Mouse (Mus musculus) CH12.LX (cell line): ENCODE measurements at regions not wholly inside any gene's neighbourhood (a gene's known extent, or its start where the extent isn't known, plus 50 kb on each side); places are given as distances from the start of the nearest gene placed in this dataset.

Source experiments
- DNase-seq: peaks from one replicate; pipeline ENCODE4 v3.0.0-alpha.2; 2013; ENCODE audit errors: extremely low read depth
- H3K27ac ChIP-seq: 2 replicates; pipeline ENCODE4 v1.5.1; 2012; ENCODE audit warnings: low read depth, mild to moderate bottlenecking, control low read depth, moderate library complexity; ENCODE audit not compliant: insufficient read depth
- H3K27me3 ChIP-seq: replicated peaks from 2 replicates; pipeline ENCODE3; 2012; ENCODE audit warnings: inconsistent platforms
- H3K36me3 ChIP-seq, 2 experiments: replicated peaks in 1 of 2; 2 replicates each; pipeline versions ENCODE3 to v1.6.1; 2012; ENCODE audit warnings: inconsistent platforms in 1 of 2, low read length in 1 of 2, mild to moderate bottlenecking in 1 of 2, mixed read lengths in 1 of 2, moderate library complexity in 1 of 2; ENCODE audit not compliant: control insufficient read depth in 1 of 2, insufficient read depth in 1 of 2
- H3K4me1 ChIP-seq, 2 experiments: 2 replicates each; pipeline ENCODE4 v1.6.1; 2012; ENCODE audit warnings: inconsistent platforms in 1 of 2, moderate library complexity in 1 of 2; ENCODE audit not compliant: insufficient read depth in 2 of 2, control insufficient read depth in 1 of 2
- H3K4me2 ChIP-seq: 2 replicates; pipeline ENCODE4 v1.6.1; 2012; ENCODE audit warnings: low read depth, mild to moderate bottlenecking, control low read depth; ENCODE audit not compliant: poor library complexity, insufficient read depth, severe bottlenecking
- H3K4me3 ChIP-seq, 3 experiments: fragments of 150-350 bp in 1 of 3; sonication (generic) in 1 of 3; replicated peaks in 1 of 3; 2 replicates each; pipeline versions ENCODE3 to v1.5.1; 2011 to 2012; ENCODE audit warnings: low read depth in 2 of 3, low read length in 2 of 3, mild to moderate bottlenecking in 2 of 3, moderate library complexity in 2 of 3, control low read depth in 1 of 3, improper control_type of control experiment in 1 of 3, inconsistent platforms in 1 of 3, mixed read lengths in 1 of 3; ENCODE audit not compliant: poor library complexity in 1 of 3
- H3K79me2 ChIP-seq: replicated peaks from 2 replicates; pipeline ENCODE4 v1.6.1; 2012; ENCODE audit warnings: mild to moderate bottlenecking, moderate library complexity; ENCODE audit not compliant: control insufficient read depth, poor library complexity, insufficient read depth, severe bottlenecking; ENCODE audit errors: extremely low read depth
- H3K9ac ChIP-seq: 2 replicates; pipeline ENCODE4 v1.6.1; 2012; ENCODE audit warnings: low read depth, mild to moderate bottlenecking, control low read depth, moderate library complexity; ENCODE audit not compliant: insufficient read depth
- H3K9me3 ChIP-seq: replicated peaks from 2 replicates; pipeline ENCODE3; 2012; ENCODE audit warnings: low read length, inconsistent platforms, mixed read lengths
- BHLHE40 ChIP-seq: IDR thresholded peaks from 2 replicates; pipeline ENCODE4 v1.6.1; 2011; ENCODE audit warnings: mild to moderate bottlenecking, low read depth, low read length, improper control_type of control experiment
- CTCF ChIP-seq, 2 experiments: IDR thresholded peaks in 1 of 2; conservative IDR thresholded peaks in 1 of 2; 2 replicates each; pipeline ENCODE4 v1.5.1; 2011 to 2012; ENCODE audit warnings: low read depth in 2 of 2, low read length in 2 of 2, improper control_type of control experiment in 1 of 2, inconsistent platforms in 1 of 2, mild to moderate bottlenecking in 1 of 2, moderate library complexity in 1 of 2
- E2F4 ChIP-seq: IDR thresholded peaks from 2 replicates; pipeline ENCODE4 v1.6.1; 2011; ENCODE audit warnings: low read depth, low read length, improper control_type of control experiment; ENCODE audit not compliant: insufficient replicate concordance
- ELF1 ChIP-seq: IDR thresholded peaks from 2 replicates; pipeline ENCODE4 v1.6.1; 2014; ENCODE audit warnings: low read depth, mild to moderate bottlenecking, inconsistent platforms, low read length, improper control_type of control experiment
- EP300 ChIP-seq: IDR thresholded peaks from 2 replicates; pipeline ENCODE4 v1.6.1; 2011; ENCODE audit warnings: low read length, improper control_type of control experiment
- ETS1 ChIP-seq: conservative IDR thresholded peaks from 2 replicates; pipeline ENCODE4 v1.6.1; 2012; ENCODE audit warnings: low read depth, mild to moderate bottlenecking, inconsistent platforms, low read length, improper control_type of control experiment, moderate library complexity
- GABPA ChIP-seq: IDR thresholded peaks from 2 replicates; pipeline ENCODE4 v1.6.1; 2012; ENCODE audit warnings: low read depth, low read length, improper control_type of control experiment, inconsistent platforms; ENCODE audit not compliant: insufficient replicate concordance
- HCFC1 ChIP-seq: IDR thresholded peaks from 2 replicates; pipeline ENCODE4 v1.6.1; 2012; ENCODE audit warnings: low read depth, mild to moderate bottlenecking, inconsistent platforms, low read length, improper control_type of control experiment
- JUN ChIP-seq: IDR thresholded peaks from 2 replicates; pipeline ENCODE4 v1.6.1; 2011; ENCODE audit warnings: low read depth, mild to moderate bottlenecking, low read length, improper control_type of control experiment, moderate library complexity; ENCODE audit not compliant: insufficient read depth
- KAT2A ChIP-seq: IDR thresholded peaks from 2 replicates; pipeline ENCODE4 v1.6.1; 2012; ENCODE audit warnings: low read length, improper control_type of control experiment, inconsistent platforms; ENCODE audit not compliant: insufficient replicate concordance
- MAFK ChIP-seq: IDR thresholded peaks from 2 replicates; pipeline ENCODE4 v1.6.1; 2011; ENCODE audit warnings: low read length, improper control_type of control experiment; ENCODE audit not compliant: insufficient replicate concordance
- MAZ ChIP-seq: IDR thresholded peaks from 2 replicates; pipeline ENCODE4 v1.6.1; 2012; ENCODE audit warnings: low read depth, mild to moderate bottlenecking, inconsistent platforms, low read length, improper control_type of control experiment, moderate library complexity
- MYC ChIP-seq: IDR thresholded peaks from 2 replicates; pipeline ENCODE4 v1.6.1; 2011; ENCODE audit warnings: low read depth, mild to moderate bottlenecking, improper control_type of control experiment, low read length
- NELFE ChIP-seq: IDR thresholded peaks from 2 replicates; pipeline ENCODE4 v1.6.1; 2011; ENCODE audit warnings: low read depth, low read length, improper control_type of control experiment
- NRF1 ChIP-seq: IDR thresholded peaks from 2 replicates; pipeline ENCODE4 v1.6.1; 2014; ENCODE audit warnings: low read depth, mild to moderate bottlenecking, inconsistent platforms, low read length, improper control_type of control experiment, moderate library complexity
- PAX5 ChIP-seq: IDR thresholded peaks from 2 replicates; pipeline ENCODE4 v1.6.1; 2012; ENCODE audit warnings: low read length, inconsistent platforms, mixed read lengths
- POLR2A ChIP-seq: IDR thresholded peaks from 2 replicates; pipeline ENCODE4 v1.6.1; 2011; ENCODE audit warnings: low read depth, mild to moderate bottlenecking, improper control_type of control experiment, low read length
- POLR2AphosphoS2 ChIP-seq: IDR thresholded peaks from 2 replicates; pipeline ENCODE4 v1.6.1; 2011; ENCODE audit warnings: low read depth, low read length, improper control_type of control experiment
- RAD21 ChIP-seq: IDR thresholded peaks from 2 replicates; pipeline ENCODE4 v1.6.1; 2011; ENCODE audit warnings: low read depth, mild to moderate bottlenecking, low read length, improper control_type of control experiment, moderate library complexity
- RCOR1 ChIP-seq: conservative IDR thresholded peaks from 2 replicates; pipeline ENCODE4 v1.6.1; 2012; ENCODE audit warnings: low read depth, mild to moderate bottlenecking, inconsistent platforms, low read length, improper control_type of control experiment
- SIN3A ChIP-seq: IDR thresholded peaks from 2 replicates; pipeline ENCODE4 v1.6.1; 2012; ENCODE audit warnings: low read length, improper control_type of control experiment, inconsistent platforms
- SMC3 ChIP-seq: IDR thresholded peaks from 2 replicates; pipeline ENCODE4 v1.6.1; 2011; ENCODE audit warnings: low read depth, low read length, improper control_type of control experiment
- TCF12 ChIP-seq: IDR thresholded peaks from 2 replicates; pipeline ENCODE4 v1.6.1; 2014; ENCODE audit warnings: low read depth, mild to moderate bottlenecking, inconsistent platforms, low read length, improper control_type of control experiment
- UBTF ChIP-seq: IDR thresholded peaks from 2 replicates; pipeline ENCODE4 v1.6.1; 2012; ENCODE audit warnings: low read depth, mild to moderate bottlenecking, inconsistent platforms, low read length, improper control_type of control experiment, moderate library complexity
- ZMIZ1 ChIP-seq: IDR thresholded peaks from 2 replicates; pipeline ENCODE4 v1.6.1; 2012; ENCODE audit warnings: low read depth, mild to moderate bottlenecking, inconsistent platforms, low read length, improper control_type of control experiment
- dilution Hi-C: fragments of 300-500 bp; cut with MboI; formaldehyde crosslinking; loops from 2 replicates; pipeline ENCODE4 v1.14.3; 2020; ENCODE audit warnings: low sequenced_read_pairs; ENCODE audit not compliant: extremely low pct_unique_long_range_greater_than_20kb, extremely low pct_ligation_motif_present
- in situ Hi-C: fragments of 300-500 bp; cut with MboI; formaldehyde crosslinking; loops from 3 replicates; pipeline ENCODE4 v1.14.3; 2019; ENCODE audit warnings: low sequenced_read_pairs, low pct_ligation_motif_present, low pct_unique_long_range_greater_than_20kb, mixed read lengths

DNA sequence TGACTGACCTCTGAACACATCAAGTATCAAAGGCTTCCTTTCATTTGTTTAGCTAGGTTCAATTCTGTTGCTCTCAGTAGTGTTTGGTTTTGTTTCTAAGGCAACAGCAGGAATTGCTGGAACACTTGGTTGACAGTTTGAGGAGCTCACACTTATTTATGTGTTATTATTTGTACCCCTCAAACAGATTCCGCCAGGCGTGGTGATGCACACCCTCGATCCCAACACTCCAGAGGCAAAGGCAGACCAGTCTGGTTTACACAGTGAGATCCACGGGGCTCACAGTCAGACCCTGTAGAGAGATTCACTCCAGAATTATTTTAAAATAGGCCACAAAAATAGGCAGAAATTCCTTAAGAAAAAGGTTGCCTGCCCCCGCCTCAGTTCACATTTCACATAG lies 186.9 kb upstream of the Mkln1 start:
- Histone ChIP-seq H3K4me2 (no peak overlapping the region), H3K4me1 (peaks cover 6 to 64% of the 10 kb centered on the region in 2 experiments), H3K9me3 (no peaks in the 10 kb centered on the region), H3K27me3 (no peaks in the 10 kb centered on the region), H3K27ac (no peak overlapping the region), H3K9ac (no peak overlapping the region), H3K36me3 (peaks cover 11 to 85% of the 10 kb centered on the region in 2 experiments), H3K79me2 (peaks cover 24% of the 10 kb centered on the region), H3K4me3 (no peak overlapping the region)
- TF ChIP-seq RAD21, result no peak
- DNase-seq, result no peak
- dilution Hi-C loops, result no loop called here
- in situ Hi-C loops, result loop anchor here (25.0 kb wide), 1 partner anchor 176 kb away; the partner anchor contains the start of gene Mkln1

- Histone ChIP-seq H3K4me3 (no peak overlapping the region), H3K4me2 (no peak overlapping the region), H3K9ac (no peak overlapping the region), H3K4me1 (peaks cover 6 to 64% of the 10 kb centered on the region in 2 experiments), H3K27me3 (no peaks in the 10 kb centered on the region), H3K36me3 (peaks cover 11 to 83% of the 10 kb centered on the region in 2 experiments), H3K9me3 (no peaks in the 10 kb centered on the region), H3K79me2 (peaks cover 29% of the 10 kb centered on the region), H3K27ac (no peak overlapping the region)
- TF ChIP-seq KAT2A (no peak), POLR2A (no peak), ELF1 (no peak), TCF12 (no peak), BHLHE40 (no peak), NELFE (no peak), ZMIZ1 (no peak), NRF1 (no peak), SMC3 (no peak), HCFC1 (no peak), MAZ (no peak), POLR2AphosphoS2 (no peak), RCOR1 (no peak)
- in situ Hi-C loops (loop anchor here (25.0 kb wide), 1 partner anchor 175 kb away; the partner anchor contains the start of gene Mkln1), dilution Hi-C loops (no loop called here)
- DNase-seq, result no peak
Measured at GRCm38 (mm10) chr6:31212080-31212479, 186.5 kb upstream of the Mkln1 start.

DNA sequence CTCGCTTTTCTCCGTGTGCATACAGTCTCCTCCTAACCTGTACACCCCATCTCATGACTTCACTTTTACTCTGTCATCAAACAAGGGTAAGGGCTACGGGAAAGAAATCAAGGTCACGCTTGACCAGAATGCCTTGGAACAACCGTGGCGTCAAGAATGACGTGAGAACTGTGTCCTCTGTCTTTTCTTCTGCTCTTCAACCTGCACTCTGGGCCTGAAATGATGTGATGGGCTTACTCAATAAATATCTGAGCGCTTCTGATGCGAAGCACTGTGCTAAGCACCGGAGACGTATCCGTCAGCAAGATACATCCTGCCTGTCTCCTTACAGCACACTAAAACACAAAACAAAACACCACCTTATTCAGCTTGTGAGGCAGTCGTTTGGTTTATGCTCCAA lies 185.8 kb upstream of the Mkln1 start:
- H3K4me3 ChIP-seq, result no peak overlapping the region
- DNase-seq, result no peak
- no peak for TF ChIP-seq MAZ
- no peak for TF ChIP-seq E2F4
- no peak for TF ChIP-seq CTCF (conservative IDR thresholded peaks at IDR 0.05 in 1 of 2, IDR thresholded peaks at IDR 0.05 in 1 of 2; ENCODE audit: low read depth in 2 of 2, low read length in 2 of 2)
- TF ChIP-seq JUN, result no peak
- TF ChIP-seq POLR2A, result no peak
- TF ChIP-seq UBTF, result no peak
- no peak for TF ChIP-seq SMC3
- TF ChIP-seq RCOR1, result no peak
- no peak for TF ChIP-seq GABPA
- TF ChIP-seq EP300, result no peak
- no peak for TF ChIP-seq POLR2AphosphoS2
- no peak for TF ChIP-seq ETS1
- no peak for TF ChIP-seq NRF1
- no peak for TF ChIP-seq PAX5
- no peak for TF ChIP-seq SIN3A
- TF ChIP-seq MAFK, result no peak
- TF ChIP-seq MYC, result no peak
- TF ChIP-seq, all 38 proteins: peak for 0
- Histone ChIP-seq H3K9ac (no peak overlapping the region), H3K4me2 (no peak overlapping the region), H3K79me2 (peaks cover 33% of the 10 kb centered on the region), H3K36me3 (peaks cover 11 to 77% of the 10 kb centered on the region in 2 experiments), H3K27ac (no peak overlapping the region), H3K4me1 (peaks cover 6 to 58% of the 10 kb centered on the region in 2 experiments), H3K9me3 (no peaks in the 10 kb centered on the region), H3K27me3 (no peaks in the 10 kb centered on the region)
- in situ Hi-C loops, result loop anchor here (25.0 kb wide), 1 partner anchor 175 kb away; the partner anchor contains the start of gene Mkln1
- dilution Hi-C loops, result no loop called here
